Mouse (Mus musculus) adrenal gland, postnatal 36 days (tissue): Measurements from ENCODE around the gene Chdh. TPM values are rescaled to one million over a fixed set of nuclear protein-coding genes. Genes with fewer than 3 reads are reported as not detected.
A peak's percentile ranks its signal among the peaks of the same experiment; 100 is the strongest.

Source experiments
- DNase-seq, 2 experiments: peaks; one replicate each; pipeline ENCODE4 v3.0.0; 2021; ENCODE audit warnings: mixed read lengths in 1 of 2
- microRNA-seq: library from miRNA; unstranded; fragments of <30 nt; microRNA quantifications from one replicate; pipeline ENCODE4 v1.2.0, GENCODE M21; 2021
- total RNA-seq, 2 experiments: library from RNA; stranded (reverse); gene quantifications; 2 replicates each; pipeline ENCODE4 v1.2.3; 2021

Gene Chdh
- total RNA-seq, 2 experiments from 2014 or later: 12.2 to 16.6 TPM

GRCm38 (mm10) chr14:30056031-30056766 is 47.4 kb downstream of the Chdh start:
- no peak for DNase-seq

DNA sequence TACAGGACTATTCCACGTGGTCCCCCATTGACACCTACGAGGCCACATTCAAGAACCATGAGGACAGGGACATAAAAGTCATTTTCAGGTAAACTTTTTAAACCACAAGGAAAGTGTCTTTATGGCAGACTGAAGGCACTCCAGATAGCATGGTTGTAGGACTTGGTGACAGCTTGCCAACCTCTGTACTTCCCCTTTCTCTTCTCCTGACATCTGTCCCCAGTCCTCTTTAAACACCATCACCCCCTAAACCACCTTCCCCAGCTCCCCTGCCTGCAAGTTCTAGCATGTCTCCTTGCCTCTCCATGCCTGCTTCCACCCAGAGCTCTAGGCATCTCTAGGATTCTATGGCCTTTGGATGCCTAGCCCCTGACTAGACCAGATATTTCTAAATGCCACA is 56.0 kb downstream of the Chdh start:
- no peak for DNase-seq

DNA sequence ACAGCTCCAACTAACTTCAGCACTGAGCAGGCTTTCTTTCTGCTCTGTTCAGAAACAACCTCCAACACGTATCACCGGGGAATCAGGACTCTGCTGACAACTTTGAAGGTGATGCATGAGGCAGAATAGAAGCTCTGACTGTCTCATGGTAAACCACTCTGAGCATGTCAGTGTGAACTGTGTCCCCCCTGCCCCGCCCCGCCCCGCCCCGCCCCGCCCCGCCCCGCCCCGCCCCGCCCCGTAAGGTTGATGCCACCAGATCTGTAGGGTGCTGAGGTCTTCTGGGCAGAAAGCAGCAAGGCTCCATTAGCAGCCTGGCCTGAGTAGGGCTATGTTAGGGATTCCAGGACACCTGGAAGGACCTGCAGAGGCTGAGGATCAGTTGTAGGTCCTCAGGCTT is 57.9 kb downstream of the Chdh start:
- no peak for DNase-seq

DNA sequence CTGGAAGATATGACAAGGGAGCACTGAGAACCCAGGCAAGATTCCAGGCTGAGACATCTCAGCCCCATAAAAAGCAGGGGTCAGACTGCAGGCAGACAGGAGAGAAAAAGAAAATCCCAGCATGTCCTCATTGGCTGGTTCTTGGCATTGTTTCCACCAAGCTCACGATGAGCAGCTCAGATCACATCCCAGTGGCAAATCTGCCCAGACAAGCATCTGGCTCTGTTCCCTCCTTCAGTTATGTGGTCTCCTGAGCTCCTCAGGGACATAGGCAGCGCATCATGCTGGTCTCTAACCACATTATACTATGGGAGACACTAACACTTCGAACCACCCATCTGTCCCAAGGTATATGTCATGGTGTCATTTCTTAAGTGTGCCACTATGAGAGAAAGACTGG is 59.7 kb downstream of the Chdh start:
- DNase-seq: no peak

GRCm38 (mm10) chr14:30075268-30075887 is 66.6 kb downstream of the Chdh start:
- DNase-seq: peak in 1 of 2 experiments; percentile 9

- no peak for DNase-seq
Observed at GRCm38 (mm10) chr14:30078115-30078808, 69.4 kb downstream of the Chdh start.

DNA sequence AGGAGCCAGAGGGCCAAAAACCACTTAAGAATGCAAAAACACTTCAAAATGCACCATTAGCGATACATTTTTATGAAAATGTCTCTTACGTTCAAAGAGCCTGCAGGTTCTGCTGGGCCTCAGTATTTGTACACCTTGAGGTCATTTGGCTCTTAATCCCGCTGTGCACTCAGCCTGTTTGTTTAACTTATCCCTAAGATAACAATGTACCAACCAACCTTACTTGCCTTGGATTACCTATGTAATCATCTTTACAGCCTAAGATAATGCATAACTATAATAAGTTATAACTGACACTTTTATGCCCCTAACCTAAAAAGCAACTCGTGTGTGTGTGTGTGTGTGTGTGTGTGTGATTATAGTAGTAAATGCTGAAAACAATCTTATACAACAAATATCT is 70.9 kb downstream of the Chdh start:
- DNase-seq: no peak

Small RNAs within 50 kb of the gene (microRNA-seq; reads per million reads assigned to microRNA genes)
- gene Mir6947: not detected

Other genes starting within 250 kb of the Chdh start
- gene Selenok, start 40.7 kb upstream of the Chdh start, total RNA-seq: 100 to 1,000 TPM; 118 to 119 TPM
- 10 to 100 TPM; 54.3 to 58.7 TPM for gene Actr8, start 30.7 kb upstream of the Chdh start, total RNA-seq
- gene Il17rb, start 127 bp upstream of the Chdh start, total RNA-seq: 1 to 10 TPM; 1.6 to 2.0 TPM